Mouse (Mus musculus): ENCODE measurements at regions not wholly inside any gene's neighbourhood (a gene's known extent, or its start where the extent isn't known, plus 50 kb on each side); places are given as distances from the start of the nearest gene placed in this dataset.
"Not testable (repeated sequence)": the region's sequence is repeated elsewhere in the genome, so short reads cannot be mapped to it uniquely, and the experiment has no call there.

GRCm38 (mm10) chr1:154061397-154061796 is 139.6 kb upstream of the Zfp648 start:
- TF ChIP-seq MAX (IDR thresholded peaks at IDR 0.05; ENCODE audit: low read depth); USF1 (IDR thresholded peaks at IDR 0.05; ENCODE audit: low read depth); MYOG (IDR thresholded peaks at IDR 0.05; ENCODE audit: control insufficient read depth in 1 of 3, insufficient read depth in 1 of 3, insufficient read length in 2 of 3, low read depth in 2 of 3); MYOD1 (IDR thresholded peaks at IDR 0.05; ENCODE audit: control insufficient read depth in 1 of 3, insufficient read length in 2 of 3, low read depth in 2 of 3); TCF12 (IDR thresholded peaks at IDR 0.05; ENCODE audit: insufficient read depth, poor library complexity, severe bottlenecking); POLR2A (IDR thresholded peaks at IDR 0.05; ENCODE audit: insufficient read length, low read depth); TCF3 (IDR thresholded peaks at IDR 0.05; ENCODE audit: insufficient read length, low read depth); E2F4 (IDR thresholded peaks at IDR 0.05; ENCODE audit: insufficient read depth); POLR2AphosphoS2 (IDR thresholded peaks at IDR 0.05; ENCODE audit: insufficient read length, low read depth); SRF (IDR thresholded peaks at IDR 0.05; ENCODE audit: control insufficient read depth, insufficient read length, low read depth); REST (IDR thresholded peaks at IDR 0.05; ENCODE audit: insufficient read depth, insufficient read length): not testable (repeated sequence)

All from myocyte (in vitro differentiated cells).